Mouse (Mus musculus) forebrain, postnatal 0 days (tissue): Measurements from ENCODE around the gene Golgb1. TPM values are rescaled to one million over a fixed set of nuclear protein-coding genes. Genes with fewer than 3 reads are reported as not detected.

ENCODE experiments used
- ATAC-seq: fragments of 200-750 bp; cut with Nextera tagmentation; 2 replicates; pipeline ENCODE4 v1.8.0; 2017; ENCODE audit warnings: mild to moderate bottlenecking, moderate library complexity
- DNase-seq: peaks from one replicate; pipeline ENCODE4 v3.0.0-alpha.2; 2015
- H3K27ac ChIP-seq: fragments of 300-500 bp; sonication (generic); 2 replicates; pipeline ENCODE4 v1.5.1; 2014; ENCODE audit warnings: low read depth, mild to moderate bottlenecking, antibody characterized with exemption, low read length, moderate library complexity, mixed read lengths
- H3K27me3 ChIP-seq: fragments of 300-500 bp; sonication (generic); 2 replicates; pipeline ENCODE4 v1.6.1; 2014; ENCODE audit warnings: mild to moderate bottlenecking, low read length, mixed read lengths; ENCODE audit not compliant: insufficient read depth
- H3K36me3 ChIP-seq: fragments of 300-500 bp; sonication (generic); 2 replicates; pipeline ENCODE4 v1.6.1; 2014; ENCODE audit warnings: mild to moderate bottlenecking, moderate library complexity; ENCODE audit not compliant: insufficient read depth
- H3K4me1 ChIP-seq: fragments of 300-500 bp; sonication (generic); 2 replicates; pipeline ENCODE4 v1.6.1; 2014; ENCODE audit warnings: antibody characterized with exemption; ENCODE audit not compliant: insufficient read depth
- H3K4me2 ChIP-seq: fragments of 300-500 bp; sonication (generic); 2 replicates; pipeline ENCODE4 v1.6.1; 2014; ENCODE audit warnings: low read depth, mild to moderate bottlenecking, moderate library complexity
- H3K4me3 ChIP-seq: fragments of 300-500 bp; sonication (generic); 2 replicates; pipeline ENCODE4 v1.5.1; 2014; ENCODE audit warnings: low read depth, low read length, mixed read lengths
- H3K9ac ChIP-seq: fragments of 300-500 bp; sonication (generic); 2 replicates; pipeline ENCODE4 v1.6.1; 2014; ENCODE audit warnings: mild to moderate bottlenecking
- H3K9me3 ChIP-seq: fragments of 300-500 bp; sonication (generic); 2 replicates; pipeline ENCODE4 v1.6.1; 2016; ENCODE audit warnings: low read length
- CTCF ChIP-seq: sonication (generic); IDR thresholded peaks from 2 replicates; pipeline ENCODE4 v1.5.1; 2016; ENCODE audit warnings: antibody characterized with exemption, control low read depth, low read depth
- whole genome bisulfite sequencing: fragments of 180-500 bp; shearing (Covaris S2); extraction: QIAGEN DNeasy Blood & Tissue Kit; methylation state at CpG from one replicate; pipeline ENCODE4 v1.1.7; 2014; 5-methylcytosine and 5-hydroxymethylcytosine counted together
- polyA plus RNA-seq: library from polyadenylated mRNA; unstranded; fragments of >200 nt; fragmentation: Nextera tagmentation; extraction: Ambion mirVana; gene quantifications from 2 replicates; pipeline ENCODE4 v1.2.1, GENCODE M21; 2015
- total RNA-seq: library from RNA; depleted of rRNA; stranded (reverse); fragments of >200 nt; gene quantifications from 2 replicates; pipeline ENCODE4 v1.2.3, GENCODE M21; 2014

Gene Golgb1
- total and polyA plus RNA-seq, 2 experiments from 2014 or later, result 30.2 to 87.1 TPM

GRCm38 (mm10) chr16:36943591-36943990 is 68.7 kb downstream of the Golgb1 start:
- no peak overlapping the region for H3K27ac ChIP-seq
- no peaks in the 10 kb centered on the region for H3K27me3 ChIP-seq
- H3K9me3 ChIP-seq, result no peaks in the 10 kb centered on the region
- WGBS, result 91% methylated on average over 3 of the region's 3 CpGs
- TF ChIP-seq CTCF, result no peak
- H3K36me3 ChIP-seq, result no peaks in the 10 kb centered on the region
- DNase-seq (no peak), ATAC-seq (no peak)
- H3K4me3 ChIP-seq, result no peak overlapping the region
- no peak overlapping the region for H3K4me2 ChIP-seq
- H3K9ac ChIP-seq, result no peak overlapping the region
- no peaks in the 10 kb centered on the region for H3K4me1 ChIP-seq

- DNase-seq, result no peak
Measured at GRCm38 (mm10) chr16:36944895-36945424, 70.0 kb downstream of the Golgb1 start.

GRCm38 (mm10) chr16:36946459-36947159 is 71.7 kb downstream of the Golgb1 start:
- no peaks in the 10 kb centered on the region for H3K36me3 ChIP-seq
- no peak overlapping the region for H3K4me3 ChIP-seq
- DNase-seq (no peak), ATAC-seq (no peak)
- 88% methylated on average over 8 of the region's 8 CpGs for WGBS
- H3K4me1 ChIP-seq, result no peaks in the 10 kb centered on the region
- no peak for TF ChIP-seq CTCF
- H3K27ac ChIP-seq, result no peak overlapping the region
- no peak overlapping the region for H3K4me2 ChIP-seq
- no peak overlapping the region for H3K9ac ChIP-seq
- no peaks in the 10 kb centered on the region for H3K27me3 ChIP-seq
- H3K9me3 ChIP-seq, result no peaks in the 10 kb centered on the region

More at GRCm38 (mm10) chr16:36944895-36945424, 70.0 kb downstream of the Golgb1 start:
- Histone ChIP-seq H3K36me3 (no peaks in the 10 kb centered on the region), H3K4me1 (no peaks in the 10 kb centered on the region), H3K27ac (no peak overlapping the region), H3K9me3 (no peaks in the 10 kb centered on the region), H3K9ac (no peak overlapping the region), H3K4me3 (no peak overlapping the region), H3K27me3 (no peaks in the 10 kb centered on the region), H3K4me2 (0 out of 2 replicates have a peak overlapping the region, but pooled peaks have one; percentile 17)
- WGBS, result 9% methylated on average over 12 of the region's 12 CpGs
- ATAC-seq, result peak; percentile 67
- TF ChIP-seq CTCF, result no peak

GRCm38 (mm10) chr16:36947646-36948197 is 72.8 kb downstream of the Golgb1 start:
- Histone ChIP-seq H3K27ac (no peak overlapping the region), H3K4me1 (no peaks in the 10 kb centered on the region), H3K9ac (no peak overlapping the region), H3K4me3 (no peak overlapping the region), H3K9me3 (no peaks in the 10 kb centered on the region), H3K4me2 (no peak overlapping the region), H3K36me3 (no peaks in the 10 kb centered on the region), H3K27me3 (no peaks in the 10 kb centered on the region)
- WGBS, result 50% methylated on average over 4 of the region's 4 CpGs
- no peak for TF ChIP-seq CTCF
- ATAC-seq (no peak), DNase-seq (no peak)

GRCm38 (mm10) chr16:36949614-36950336 is 74.8 kb downstream of the Golgb1 start:
- ATAC-seq, result peak; percentile 50
- no peak for DNase-seq
- Histone ChIP-seq H3K4me1 (no peaks in the 10 kb centered on the region), H3K36me3 (no peaks in the 10 kb centered on the region), H3K9me3 (no peaks in the 10 kb centered on the region), H3K4me2 (no peak overlapping the region), H3K4me3 (no peak overlapping the region), H3K27me3 (no peaks in the 10 kb centered on the region), H3K27ac (no peak overlapping the region), H3K9ac (no peak overlapping the region)
- 63% methylated on average over 8 of the region's 8 CpGs for WGBS
- no peak for TF ChIP-seq CTCF

- no peaks in the 10 kb centered on the region for H3K9me3 ChIP-seq
- H3K9ac ChIP-seq, result no peak overlapping the region
- H3K4me3 ChIP-seq, result no peak overlapping the region
- DNase-seq (no peak), ATAC-seq (no peak)
- no peak for TF ChIP-seq CTCF
- WGBS, result 16% methylated on average over 4 of the region's 4 CpGs
- no peaks in the 10 kb centered on the region for H3K27me3 ChIP-seq
- H3K36me3 ChIP-seq, result no peaks in the 10 kb centered on the region
- no peak overlapping the region for H3K27ac ChIP-seq
- H3K4me2 ChIP-seq, result no peak overlapping the region
- H3K4me1 ChIP-seq, result no peaks in the 10 kb centered on the region
Measured at GRCm38 (mm10) chr16:36951029-36951428, 76.1 kb downstream of the Golgb1 start.

GRCm38 (mm10) chr16:36955106-36955505 is 80.2 kb downstream of the Golgb1 start:
- WGBS, result 38% methylated on average over 11 of the region's 11 CpGs
- Histone ChIP-seq H3K4me3 (no peak overlapping the region), H3K27ac (no peak overlapping the region), H3K9me3 (no peaks in the 10 kb centered on the region), H3K4me1 (no peaks in the 10 kb centered on the region), H3K36me3 (no peaks in the 10 kb centered on the region), H3K27me3 (no peaks in the 10 kb centered on the region), H3K4me2 (no peak overlapping the region), H3K9ac (no peak overlapping the region)
- DNase-seq (no peak), ATAC-seq (no peak)
- TF ChIP-seq CTCF, result no peak
